Comparison of ENCODE assay signal across 20 mouse cellular contexts in the genomic region with DNA sequence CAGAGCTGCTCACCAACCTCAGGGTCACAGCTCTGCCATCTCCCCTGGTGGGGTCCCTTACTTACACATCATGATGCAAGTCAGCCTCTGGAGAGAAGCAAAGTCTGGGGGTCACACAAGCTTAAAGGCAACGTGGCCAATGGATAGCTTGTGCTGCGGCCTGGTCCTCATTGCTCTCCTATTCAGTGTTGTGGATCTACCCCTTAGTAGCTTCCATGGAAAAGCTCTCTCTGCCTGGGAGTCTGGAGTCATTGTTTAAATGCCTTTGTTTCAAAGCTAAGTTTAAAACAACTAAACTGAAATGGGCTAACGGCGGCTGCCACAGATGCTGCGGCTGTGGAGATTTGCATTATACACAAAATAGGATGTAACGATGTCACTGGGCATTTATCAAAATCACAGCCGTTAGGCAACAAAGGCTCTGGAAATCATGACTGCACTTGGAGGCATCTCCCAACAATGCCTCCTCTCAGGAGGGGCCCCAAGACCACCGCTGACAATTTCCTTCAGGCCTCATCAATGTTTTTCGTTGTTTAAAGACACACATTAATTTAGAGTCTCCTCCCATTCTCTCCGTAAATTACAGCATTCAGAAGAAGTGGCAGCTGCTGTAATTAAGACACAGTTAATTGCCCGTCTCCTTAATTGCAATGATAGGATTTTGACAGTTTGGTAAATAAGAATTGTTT. TPM values are rescaled to one million over a fixed set of nuclear protein-coding genes. Genes with fewer than 3 reads are reported as not detected.
A peak's percentile ranks its signal among the peaks of the same experiment; 100 is the strongest.
DNase-seq lines count a peak whose midpoint lies in the region; ATAC-seq lines count a peak whose summit lies in the region.
"Had no signal": no experiment of that assay in that cellular context is flagged by ENCODE, and none has a peak within 500 bp of the region (broad histone marks: within the 10 kb centered on the region; RNA-seq: fewer than 3 reads in every experiment).

No protein-coding gene starts in this region.

- ATAC-seq in neural tube, embryonic 12.5 days (ENCODE audit: low FRiP score, low read depth), result peak; percentile 41; the same call in 1 of the 2 replicates
- ATAC-seq in neural tube, embryonic 15.5 days (ENCODE audit: low FRiP score), result no peak
- ATAC-seq in forebrain, embryonic 12.5 days (ENCODE audit: low FRiP score), result peak; percentile 63; the same call in 1 of the 2 replicates
- ATAC-seq in hindbrain, embryonic 14.5 days (ENCODE audit: low FRiP score), result no peak; the same call in 1 of the 2 replicates

- WGBS in neural tube, embryonic 12.5 days, result 22% methylated on average over 11 of the region's 11 CpGs
- 20% methylated on average over 11 of the region's 11 CpGs for WGBS in neural tube, embryonic 15.5 days
- WGBS in forebrain, embryonic 12.5 days, result 36% methylated on average over 11 of the region's 11 CpGs
- WGBS in hindbrain, embryonic 14.5 days, result 27% methylated on average over 11 of the region's 11 CpGs

- DNase-seq in hindbrain, embryonic 14.5 days (ENCODE audit: low spot score), result peak; percentile 28
- no peak for DNase-seq in left cerebral cortex, postnatal 14 days (ENCODE audit: low spot score in 2 of 2)
- DNase-seq in layer of hippocampus, postnatal 14 days (ENCODE audit: low spot score in 2 of 2), result no peak
- no peak for DNase-seq in adrenal gland, postnatal 14 days
- DNase-seq: cerebellum, adult 9-10 months; gastrocnemius, postnatal 10 days; heart, postnatal 36 days; liver had no signal

- no peaks in the 10 kb centered on the region for H3K36me3 ChIP-seq in neural tube, embryonic 12.5 days
- no peaks in the 10 kb centered on the region for H3K36me3 ChIP-seq in neural tube, embryonic 15.5 days
- H3K36me3 ChIP-seq in forebrain, embryonic 12.5 days (replicated peaks), result no peaks in the 10 kb centered on the region
- H3K36me3 ChIP-seq in hindbrain, embryonic 14.5 days (replicated peaks; ENCODE audit: control insufficient read depth, insufficient read depth), result no peaks in the 10 kb centered on the region
- H3K36me3 ChIP-seq: heart, embryonic 10.5 days; lung, embryonic 15.5 days had no signal

- intact Hi-C loops in left cerebral cortex, postnatal 14 days (cut with DNase I), result no loop called here

- H3K27me3 ChIP-seq in neural tube, embryonic 12.5 days (replicated peaks), result no peaks in the 10 kb centered on the region
- no peaks in the 10 kb centered on the region for H3K27me3 ChIP-seq in neural tube, embryonic 15.5 days (replicated peaks)
- H3K27me3 ChIP-seq in forebrain, embryonic 12.5 days, result peaks cover 19% of the 10 kb centered on the region
- no peaks in the 10 kb centered on the region for H3K27me3 ChIP-seq in hindbrain, embryonic 14.5 days (ENCODE audit: control insufficient read depth, insufficient read depth, low read length)
- H3K27me3 ChIP-seq: lung, embryonic 15.5 days had no signal

- no peaks in the 10 kb centered on the region for H3K9me3 ChIP-seq in neural tube, embryonic 12.5 days
- H3K9me3 ChIP-seq in neural tube, embryonic 15.5 days (replicated peaks), result no peaks in the 10 kb centered on the region
- no peaks in the 10 kb centered on the region for H3K9me3 ChIP-seq in forebrain, embryonic 12.5 days
- H3K9me3 ChIP-seq in hindbrain, embryonic 14.5 days (ENCODE audit: control insufficient read depth, low read length), result 0 out of 2 replicates have a peak, but pooled peaks cover under 1% of the 10 kb centered on the region
- H3K9me3 ChIP-seq: heart, embryonic 10.5 days; lung, embryonic 15.5 days had no signal

- H3K4me3 ChIP-seq in neural tube, embryonic 12.5 days, result no peak overlapping the region
- no peak overlapping the region for H3K4me3 ChIP-seq in neural tube, embryonic 15.5 days (replicated peaks)
- no peak overlapping the region for H3K4me3 ChIP-seq in forebrain, embryonic 12.5 days (replicated peaks)
- no peak overlapping the region for H3K4me3 ChIP-seq in hindbrain, embryonic 14.5 days (replicated peaks; ENCODE audit: low read length)
- H3K4me3 ChIP-seq: heart, embryonic 10.5 days; layer of hippocampus, adult 2 months; lung, embryonic 15.5 days had no signal

- H3K4me1 ChIP-seq in neural tube, embryonic 12.5 days, result peaks cover 12% of the 10 kb centered on the region; the same call in 1 of the 2 replicates
- peaks cover 11% of the 10 kb centered on the region for H3K4me1 ChIP-seq in neural tube, embryonic 15.5 days
- H3K4me1 ChIP-seq in forebrain, embryonic 12.5 days, result no peaks in the 10 kb centered on the region; the same call in 1 of the 2 replicates
- peaks cover 6% of the 10 kb centered on the region; the same call in 1 of the 2 replicates for H3K4me1 ChIP-seq in hindbrain, embryonic 14.5 days (replicated peaks; ENCODE audit: control insufficient read depth, insufficient read depth, low read length)
- H3K4me1 ChIP-seq: lung, embryonic 15.5 days had no signal

- no peak overlapping the region; the same call in 1 of the 2 replicates for H3K4me2 ChIP-seq in neural tube, embryonic 12.5 days (replicated peaks)
- no peak overlapping the region for H3K4me2 ChIP-seq in neural tube, embryonic 15.5 days
- no peak overlapping the region for H3K4me2 ChIP-seq in forebrain, embryonic 12.5 days
- no peak overlapping the region for H3K4me2 ChIP-seq in hindbrain, embryonic 14.5 days (replicated peaks)
- H3K4me2 ChIP-seq: lung, embryonic 15.5 days had no signal

- no peak overlapping the region for H3K9ac ChIP-seq in neural tube, embryonic 12.5 days
- H3K9ac ChIP-seq in neural tube, embryonic 15.5 days (replicated peaks), result no peak overlapping the region
- H3K9ac ChIP-seq in forebrain, embryonic 12.5 days, result no peak overlapping the region
- no peak overlapping the region for H3K9ac ChIP-seq in hindbrain, embryonic 14.5 days
- H3K9ac ChIP-seq: lung, embryonic 15.5 days had no signal

- no peak overlapping the region for H3K27ac ChIP-seq in neural tube, embryonic 12.5 days
- no peak overlapping the region for H3K27ac ChIP-seq in neural tube, embryonic 15.5 days (replicated peaks)
- no peak overlapping the region for H3K27ac ChIP-seq in forebrain, embryonic 12.5 days
- H3K27ac ChIP-seq in hindbrain, embryonic 14.5 days, result no peak overlapping the region
- H3K27ac ChIP-seq: heart, embryonic 10.5 days; layer of hippocampus, adult 2 months; lung, embryonic 15.5 days had no signal

RNA-seq across cellular contexts. Expression of a gene that starts 11.1 kb away (rescaled TPM):
- polyA plus RNA-seq in neural tube, embryonic 12.5 days (2016; fragmentation: Nextera tagmentation; extraction: Ambion mirVana), result 0.27 TPM in 1 of 2 replicates, not detected in the other
- polyA plus RNA-seq in neural tube, embryonic 15.5 days (2015; fragmentation: Nextera tagmentation; extraction: Ambion mirVana), result not detected in 2 replicates
- polyA plus RNA-seq in forebrain, embryonic 12.5 days (2016; fragmentation: Nextera tagmentation; extraction: Ambion mirVana), result 0.27 TPM in 1 of 2 replicates, not detected in the other
- not detected in 2 replicates for polyA plus RNA-seq in hindbrain, embryonic 14.5 days (2014; fragmentation: Nextera tagmentation; extraction: Ambion mirVana)
- total RNA-seq in left cerebral cortex, postnatal 14 days (2021), result not detected
- total RNA-seq in layer of hippocampus, postnatal 14 days (2021), result not detected
- not detected in 2 replicates for total RNA-seq in adrenal gland, postnatal 14 days (2021)
- total RNA-seq: adrenal gland, adult 18-20 months; heart, postnatal 36 days; layer of hippocampus, adult 2 months; left cerebral cortex, postnatal 10 days; megakaryocyte, adult 5-6 weeks had no signal
- polyA plus RNA-seq: embryonic facial prominence, embryonic 11.5 days; heart, embryonic 10.5 days; kidney, embryonic 14.5 days; neural tube, embryonic 11.5 days had no signal

Comparison
In these comparisons a context has a peak if more than half of its experiments do, and no peak if none do; other contexts are left out.
1. ATAC-seq: peak in neural tube, embryonic 12.5 days (single experiment) and forebrain, embryonic 12.5 days (single experiment); none in neural tube, embryonic 15.5 days (single experiment) and hindbrain, embryonic 14.5 days (single experiment).